Mouse (Mus musculus) forebrain, embryonic 14.5 days (tissue): Measurements from ENCODE around the gene Qrfp. TPM values are rescaled to one million over a fixed set of nuclear protein-coding genes. Genes with fewer than 3 reads are reported as not detected.

ENCODE experiments used
- ATAC-seq: fragments of 200-750 bp; cut with Nextera tagmentation; 2 replicates; pipeline ENCODE4 v1.8.0; 2017; ENCODE audit warnings: mild to moderate bottlenecking, moderate library complexity
- DNase-seq: peaks from one replicate; pipeline ENCODE4 v3.0.0-alpha.2; 2015; ENCODE audit warnings: low spot score
- H3K27ac ChIP-seq: fragments of 300-500 bp; sonication (generic); 2 replicates; pipeline ENCODE4 v1.5.1; 2014; ENCODE audit warnings: low read depth, mild to moderate bottlenecking, control low read depth, low read length, moderate library complexity
- H3K27me3 ChIP-seq: fragments of 300-500 bp; sonication (generic); replicated peaks from 2 replicates; pipeline ENCODE4 v1.6.1; 2014; ENCODE audit warnings: low read length, control low read depth, mixed read lengths; ENCODE audit not compliant: control insufficient read depth, insufficient read depth
- H3K36me3 ChIP-seq: fragments of 300-500 bp; sonication (generic); 2 replicates; pipeline ENCODE4 v1.6.1; 2014; ENCODE audit warnings: low read length, control low read depth; ENCODE audit not compliant: control insufficient read depth, insufficient read depth
- H3K4me1 ChIP-seq: fragments of 300-500 bp; sonication (generic); 2 replicates; pipeline ENCODE4 v1.6.1; 2014; ENCODE audit warnings: antibody characterized with exemption, low read length, control low read depth; ENCODE audit not compliant: control insufficient read depth, insufficient read depth
- H3K4me2 ChIP-seq: fragments of 300-500 bp; sonication (generic); 2 replicates; pipeline ENCODE4 v1.6.1; 2014; ENCODE audit warnings: mild to moderate bottlenecking, control low read depth, low read length
- H3K4me3 ChIP-seq: fragments of 300-500 bp; sonication (generic); 2 replicates; pipeline ENCODE4 v1.5.1; 2014; ENCODE audit warnings: low read depth, low read length, control low read depth
- H3K9ac ChIP-seq: fragments of 300-500 bp; sonication (generic); 2 replicates; pipeline ENCODE4 v1.6.1; 2014; ENCODE audit warnings: mild to moderate bottlenecking, low read length, control low read depth, moderate library complexity
- H3K9me3 ChIP-seq: fragments of 300-500 bp; sonication (generic); replicated peaks from 2 replicates; pipeline ENCODE4 v1.6.1; 2016; ENCODE audit warnings: low read length, control low read depth, mixed read lengths; ENCODE audit not compliant: control insufficient read depth
- WGBS: fragments of 180-500 bp; shearing (Covaris S2); extraction: QIAGEN DNeasy Blood & Tissue Kit; methylation state at CpG from one replicate; pipeline ENCODE4 v1.1.7; 2014; 5-methylcytosine and 5-hydroxymethylcytosine counted together
- polyA plus RNA-seq: library from polyadenylated mRNA; unstranded; fragments of >200 nt; fragmentation: Nextera tagmentation; extraction: Ambion mirVana; gene quantifications from 2 replicates; pipeline ENCODE4 v1.2.1, GENCODE M21; 2014

Qrfp gene
- polyA plus RNA-seq, 1 experiment from 2014 or later = 0.11 TPM

DNA sequence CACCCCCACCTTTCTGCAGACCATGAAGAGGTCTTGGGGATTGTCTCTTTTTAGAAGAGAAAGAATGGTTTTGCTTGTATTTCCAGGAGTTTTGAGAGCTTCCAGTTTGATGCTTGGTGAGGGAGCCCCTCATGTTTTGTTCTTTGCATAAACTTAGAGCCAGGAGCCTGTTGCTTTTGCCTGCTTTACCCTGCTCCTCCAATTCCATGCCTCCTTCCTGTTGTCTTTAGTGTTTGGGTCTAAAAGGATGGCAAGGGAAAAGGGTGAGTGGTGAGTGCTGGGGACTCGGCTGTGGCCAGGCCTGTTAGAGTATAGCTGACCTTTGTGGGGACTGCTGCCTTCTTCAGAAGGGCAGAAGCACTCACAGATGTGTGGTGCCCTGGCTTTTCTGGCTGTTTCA lies 49.9 kb downstream of the Qrfp start:
- Histone ChIP-seq H3K27me3 (no peaks in the 10 kb centered on the region), H3K27ac (peak overlapping the region; percentile 63), H3K9me3 (no peaks in the 10 kb centered on the region), H3K9ac (peak overlapping the region; percentile 83), H3K4me3 (peak overlapping the region; percentile 57), H3K4me1 (peaks cover 31% of the 10 kb centered on the region), H3K4me2 (peak overlapping the region; percentile 85), H3K36me3 (no peaks in the 10 kb centered on the region)
- DNase-seq (no peak), ATAC-seq (no peak)
- WGBS = 0% methylated on average over 1 of the region's 1 CpGs

DNA sequence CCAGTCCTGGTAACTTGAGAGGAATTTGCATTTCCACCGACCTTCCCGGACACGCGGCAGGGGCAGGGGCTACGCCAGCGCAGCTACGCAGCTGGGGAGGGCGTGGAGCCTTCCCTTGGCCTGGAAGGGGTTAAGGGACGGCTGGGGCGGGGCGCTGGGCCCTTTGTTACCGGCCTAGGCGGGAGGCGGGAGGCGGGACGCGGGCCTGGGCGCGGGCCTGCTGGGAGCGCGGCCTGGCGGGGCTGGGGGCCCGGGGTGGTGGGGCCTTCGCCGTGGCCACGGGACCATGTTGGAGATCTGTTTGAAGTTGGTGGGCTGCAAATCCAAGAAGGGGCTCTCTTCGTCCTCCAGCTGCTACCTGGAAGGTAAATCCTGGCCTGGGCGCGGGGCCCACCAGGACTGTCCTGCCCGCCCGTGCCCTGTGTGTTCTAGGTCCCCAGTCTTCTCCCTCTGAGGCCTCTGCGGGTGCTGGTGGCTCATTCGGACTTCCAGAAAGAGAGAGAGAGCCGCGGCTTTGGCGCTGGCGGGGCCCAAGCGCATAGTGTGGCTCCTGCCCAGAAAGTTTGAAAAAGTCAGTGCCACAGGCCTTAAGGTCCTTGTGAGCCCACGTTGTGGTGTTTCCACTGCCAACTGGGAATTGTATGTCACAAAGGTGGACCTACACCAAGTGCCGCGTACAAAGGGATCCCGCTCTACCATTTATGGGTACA lies 50.5 kb downstream of the Qrfp start:
- Histone ChIP-seq H3K9me3 (no peaks in the 10 kb centered on the region), H3K9ac (peak overlapping the region; percentile 83), H3K27ac (peak overlapping the region; percentile 63), H3K4me3 (peak overlapping the region; percentile 57), H3K4me1 (peaks cover 31% of the 10 kb centered on the region), H3K36me3 (no peaks in the 10 kb centered on the region), H3K4me2 (peak overlapping the region; percentile 85), H3K27me3 (no peaks in the 10 kb centered on the region)
- WGBS = under 1% methylated on average over 35 of the region's 42 CpGs
- peak; percentile 81 for DNase-seq
- ATAC-seq = peak; percentile 94

DNA sequence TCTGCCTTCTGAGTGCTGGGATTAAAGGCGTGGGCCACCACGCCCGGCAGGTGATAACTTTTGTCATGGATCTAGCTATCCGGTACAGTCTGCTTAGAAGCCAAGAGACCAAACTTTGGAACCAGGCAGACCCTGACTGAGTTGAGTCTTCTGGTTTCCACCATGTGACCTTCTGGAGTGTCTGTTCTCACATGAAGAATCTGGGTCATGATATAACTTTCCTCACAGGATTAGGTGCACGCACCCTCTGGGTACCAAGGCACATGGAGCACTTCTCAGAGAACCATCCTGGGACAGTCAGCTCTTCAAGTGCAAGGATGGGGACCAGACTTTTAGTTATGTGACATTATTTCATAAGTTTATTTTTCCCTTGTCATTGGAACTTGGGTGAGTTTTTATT lies 51.4 kb downstream of the Qrfp start:
- H3K4me2 ChIP-seq = peak overlapping the region; percentile 85
- WGBS = 90% methylated on average over 5 of the region's 5 CpGs
- H3K36me3 ChIP-seq = no peaks in the 10 kb centered on the region
- no peak overlapping the region for H3K27ac ChIP-seq
- ATAC-seq (no peak), DNase-seq (no peak)
- H3K9me3 ChIP-seq = 0 out of 2 replicates have a peak, but pooled peaks cover 1% of the 10 kb centered on the region
- peaks cover 31% of the 10 kb centered on the region for H3K4me1 ChIP-seq
- no peaks in the 10 kb centered on the region for H3K27me3 ChIP-seq
- H3K4me3 ChIP-seq = no peak overlapping the region; the same call in 1 of the 2 replicates
- H3K9ac ChIP-seq = peak overlapping the region; percentile 83; the same call in 1 of the 2 replicates

GRCm38 (mm10) chr2:31757472-31757871 lies 52.9 kb downstream of the Qrfp start:
- Histone ChIP-seq H3K36me3 (no peaks in the 10 kb centered on the region), H3K4me3 (no peak overlapping the region), H3K4me2 (no peak overlapping the region), H3K27ac (no peak overlapping the region), H3K4me1 (peaks cover 19% of the 10 kb centered on the region), H3K9ac (no peak overlapping the region), H3K27me3 (no peaks in the 10 kb centered on the region), H3K9me3 (0 out of 2 replicates have a peak, but pooled peaks cover 4% of the 10 kb centered on the region)
- DNase-seq (no peak), ATAC-seq (no peak)

Other genes with a start within 250 kb of the Qrfp start
- 51.2 and 56.6 TPM in 2 replicates for gene Fubp3, start 237.9 kb downstream of the Qrfp start, polyA plus RNA-seq
- gene Prdm12, start 170.5 kb downstream of the Qrfp start, polyA plus RNA-seq = 0.83 and 1.3 TPM in 2 replicates
- 32.0 and 33.4 TPM in 2 replicates for gene Exosc2, start 139.9 kb downstream of the Qrfp start, polyA plus RNA-seq
- 19.6 and 22.9 TPM in 2 replicates for gene Abl1, start 122.2 kb downstream of the Qrfp start, polyA plus RNA-seq
- 3.0 and 3.3 TPM in 2 replicates for gene Fibcd1, start 35.4 kb upstream of the Qrfp start, polyA plus RNA-seq
- gene Lamc3, start 76.7 kb upstream of the Qrfp start, polyA plus RNA-seq = 2.9 and 4.3 TPM in 2 replicates
- 53.4 and 66.3 TPM in 2 replicates for gene Aif1l, start 139.6 kb upstream of the Qrfp start, polyA plus RNA-seq
- gene Nup214, start 163.9 kb upstream of the Qrfp start, polyA plus RNA-seq = 47.8 and 49.8 TPM in 2 replicates